Mouse (Mus musculus) hindbrain, embryonic 13.5 days (tissue): ENCODE data around the gene Vrtn. TPM values are rescaled to one million over a fixed set of nuclear protein-coding genes. Genes with fewer than 3 reads are reported as not detected.

Source experiments
- ATAC-seq: fragments of 200-750 bp; cut with Nextera tagmentation; 2 replicates; pipeline ENCODE4 v1.8.0; 2017; ENCODE audit warnings: moderate TSS enrichment; ENCODE audit not compliant: low FRiP score
- H3K27ac ChIP-seq: fragments of 300-500 bp; sonication (generic); 2 replicates; pipeline ENCODE4 v1.5.1; 2015; ENCODE audit warnings: inconsistent platforms, mild to moderate bottlenecking, moderate library complexity
- H3K27me3 ChIP-seq: fragments of 300-500 bp; sonication (generic); 2 replicates; pipeline ENCODE4 v1.6.1; 2015; ENCODE audit warnings: mild to moderate bottlenecking, inconsistent platforms
- H3K36me3 ChIP-seq: fragments of 300-500 bp; sonication (generic); 2 replicates; pipeline ENCODE4 v1.6.1; 2015; ENCODE audit warnings: mild to moderate bottlenecking, inconsistent platforms
- H3K4me1 ChIP-seq: fragments of 300-500 bp; sonication (generic); replicated peaks from 2 replicates; pipeline ENCODE4 v1.6.1; 2015; ENCODE audit warnings: inconsistent platforms
- H3K4me2 ChIP-seq: fragments of 300-500 bp; sonication (generic); 2 replicates; pipeline ENCODE4 v1.6.1; 2015; ENCODE audit warnings: inconsistent platforms, mild to moderate bottlenecking, moderate library complexity
- H3K4me3 ChIP-seq: fragments of 300-500 bp; sonication (generic); 2 replicates; pipeline ENCODE4 v1.5.1; 2015; ENCODE audit warnings: mild to moderate bottlenecking, inconsistent platforms
- H3K9ac ChIP-seq: fragments of 300-500 bp; sonication (generic); 2 replicates; pipeline ENCODE4 v1.6.1; 2015; ENCODE audit warnings: mild to moderate bottlenecking, inconsistent platforms
- H3K9me3 ChIP-seq: fragments of 300-500 bp; sonication (generic); 2 replicates; pipeline ENCODE4 v1.6.1; 2016; ENCODE audit warnings: inconsistent platforms
- WGBS: fragments of 180-500 bp; shearing (Covaris S2); methylation state at CpG from one replicate; pipeline ENCODE4 v1.1.7; 2015; 5-methylcytosine and 5-hydroxymethylcytosine counted together
- polyA plus RNA-seq: library from polyadenylated mRNA; unstranded; fragments of >200 nt; fragmentation: Nextera tagmentation; extraction: Ambion mirVana; gene quantifications from 2 replicates; pipeline ENCODE4 v1.2.1, GENCODE M21; 2015

The Vrtn gene
- polyA plus RNA-seq, 1 experiment from 2014 or later: not detected

- Histone ChIP-seq H3K9me3 (no peaks in the 10 kb centered on the region), H3K4me3 (no peak overlapping the region), H3K4me2 (no peak overlapping the region), H3K27ac (no peak overlapping the region), H3K9ac (no peak overlapping the region), H3K27me3 (no peaks in the 10 kb centered on the region), H3K36me3 (no peaks in the 10 kb centered on the region), H3K4me1 (no peaks in the 10 kb centered on the region)
- no peak for ATAC-seq
- WGBS: 76% methylated on average over 3 of the region's 3 CpGs
Observed at GRCm38 (mm10) chr12:84631867-84632266, 9.0 kb upstream of the Vrtn start.

- 8% methylated on average over 6 of the region's 6 CpGs for WGBS
- no peak for ATAC-seq
- Histone ChIP-seq H3K4me3 (no peak overlapping the region), H3K27ac (no peak overlapping the region), H3K36me3 (no peaks in the 10 kb centered on the region), H3K27me3 (peaks cover 55% of the 10 kb centered on the region), H3K9me3 (no peaks in the 10 kb centered on the region), H3K9ac (no peak overlapping the region), H3K4me1 (no peaks in the 10 kb centered on the region; the same call in 1 of the 2 replicates), H3K4me2 (no peak overlapping the region)
Observed at GRCm38 (mm10) chr12:84640253-84640652, 566 bp upstream of the Vrtn start.

GRCm38 (mm10) chr12:84650234-84650633 is 9.4 kb downstream of the Vrtn start:
- 80% methylated on average over 13 of the region's 13 CpGs for WGBS
- no peak overlapping the region for H3K27ac ChIP-seq
- ATAC-seq: no peak
- no peaks in the 10 kb centered on the region for H3K36me3 ChIP-seq
- no peaks in the 10 kb centered on the region for H3K9me3 ChIP-seq
- peaks cover 37% of the 10 kb centered on the region for H3K27me3 ChIP-seq
- no peak overlapping the region for H3K9ac ChIP-seq
- no peak overlapping the region for H3K4me3 ChIP-seq
- H3K4me1 ChIP-seq: 0 out of 2 replicates have a peak, but pooled peaks cover 2% of the 10 kb centered on the region
- no peak overlapping the region for H3K4me2 ChIP-seq

GRCm38 (mm10) chr12:84653912-84654311 is 13.1 kb downstream of the Vrtn start:
- ATAC-seq: no peak
- Histone ChIP-seq H3K9ac (no peak overlapping the region), H3K4me2 (no peak overlapping the region), H3K36me3 (no peaks in the 10 kb centered on the region), H3K4me1 (0 out of 2 replicates have a peak, but pooled peaks cover 2% of the 10 kb centered on the region), H3K27me3 (peaks cover 31% of the 10 kb centered on the region), H3K27ac (no peak overlapping the region), H3K9me3 (no peaks in the 10 kb centered on the region), H3K4me3 (no peak overlapping the region)
- WGBS: 17% methylated on average over 3 of the region's 3 CpGs

GRCm38 (mm10) chr12:84670555-84670954 is 29.7 kb downstream of the Vrtn start:
- H3K9me3 ChIP-seq: no peaks in the 10 kb centered on the region
- H3K27ac ChIP-seq: no peak overlapping the region
- peaks cover 19% of the 10 kb centered on the region for H3K4me1 ChIP-seq
- H3K27me3 ChIP-seq: 0 out of 2 replicates have a peak, but pooled peaks cover 6% of the 10 kb centered on the region
- no peaks in the 10 kb centered on the region for H3K36me3 ChIP-seq
- 90% methylated on average over 3 of the region's 3 CpGs for WGBS
- no peak for ATAC-seq
- no peak overlapping the region for H3K4me2 ChIP-seq
- H3K9ac ChIP-seq: no peak overlapping the region
- H3K4me3 ChIP-seq: no peak overlapping the region

- no peak overlapping the region for H3K4me2 ChIP-seq
- 23% methylated on average over 10 of the region's 10 CpGs for WGBS
- no peaks in the 10 kb centered on the region for H3K9me3 ChIP-seq
- no peaks in the 10 kb centered on the region for H3K36me3 ChIP-seq
- H3K27me3 ChIP-seq: 0 out of 2 replicates have a peak, but pooled peaks cover 6% of the 10 kb centered on the region
- no peak overlapping the region for H3K4me3 ChIP-seq
- H3K9ac ChIP-seq: no peak overlapping the region
- ATAC-seq: no peak
- peaks cover 23% of the 10 kb centered on the region for H3K4me1 ChIP-seq
- no peak overlapping the region for H3K27ac ChIP-seq
Observed at GRCm38 (mm10) chr12:84671646-84672045, 30.8 kb downstream of the Vrtn start.

GRCm38 (mm10) chr12:84674666-84675526 is 34.1 kb downstream of the Vrtn start:
- 41% methylated on average over 14 of the region's 14 CpGs for WGBS
- Histone ChIP-seq H3K4me2 (no peak overlapping the region), H3K4me1 (peaks cover 23% of the 10 kb centered on the region), H3K27ac (peak overlapping the region; percentile 78), H3K9me3 (no peaks in the 10 kb centered on the region), H3K9ac (peak overlapping the region; percentile 15; the same call in 1 of the 2 replicates), H3K36me3 (no peaks in the 10 kb centered on the region), H3K27me3 (0 out of 2 replicates have a peak, but pooled peaks cover 6% of the 10 kb centered on the region), H3K4me3 (no peak overlapping the region)
- 0 out of 2 replicates have a peak, but pooled peaks have one; percentile 17 for ATAC-seq

GRCm38 (mm10) chr12:84676011-84676410 is 35.2 kb downstream of the Vrtn start:
- no peaks in the 10 kb centered on the region for H3K9me3 ChIP-seq
- no peaks in the 10 kb centered on the region for H3K36me3 ChIP-seq
- H3K9ac ChIP-seq: no peak overlapping the region
- H3K4me2 ChIP-seq: no peak overlapping the region
- peak overlapping the region; percentile 78; the same call in 1 of the 2 replicates for H3K27ac ChIP-seq
- ATAC-seq: no peak
- WGBS: 74% methylated on average over 3 of the region's 3 CpGs
- H3K27me3 ChIP-seq: 0 out of 2 replicates have a peak, but pooled peaks cover 17% of the 10 kb centered on the region
- H3K4me1 ChIP-seq: peaks cover 23% of the 10 kb centered on the region
- no peak overlapping the region for H3K4me3 ChIP-seq

GRCm38 (mm10) chr12:84684569-84684968 is 43.8 kb downstream of the Vrtn start:
- Histone ChIP-seq H3K36me3 (no peaks in the 10 kb centered on the region), H3K9ac (no peak overlapping the region), H3K27ac (no peak overlapping the region), H3K27me3 (peaks cover 41% of the 10 kb centered on the region; the same call in 1 of the 2 replicates), H3K4me1 (peaks cover 9% of the 10 kb centered on the region), H3K9me3 (no peaks in the 10 kb centered on the region), H3K4me3 (no peak overlapping the region), H3K4me2 (no peak overlapping the region)
- ATAC-seq: no peak
- 80% methylated on average over 7 of the region's 7 CpGs for WGBS

- H3K4me3 ChIP-seq: no peak overlapping the region
- H3K4me1 ChIP-seq: peaks cover 9% of the 10 kb centered on the region
- H3K27me3 ChIP-seq: peaks cover 32% of the 10 kb centered on the region; the same call in 1 of the 2 replicates
- H3K9me3 ChIP-seq: no peaks in the 10 kb centered on the region
- H3K9ac ChIP-seq: no peak overlapping the region
- no peaks in the 10 kb centered on the region for H3K36me3 ChIP-seq
- 10% methylated on average over 4 of the region's 4 CpGs for WGBS
- no peak for ATAC-seq
- no peak overlapping the region for H3K27ac ChIP-seq
- no peak overlapping the region for H3K4me2 ChIP-seq
Observed at GRCm38 (mm10) chr12:84686176-84686575, 45.4 kb downstream of the Vrtn start.

- Histone ChIP-seq H3K9me3 (no peaks in the 10 kb centered on the region), H3K27me3 (peaks cover 21% of the 10 kb centered on the region; the same call in 1 of the 2 replicates), H3K4me1 (peaks cover 9% of the 10 kb centered on the region), H3K4me2 (no peak overlapping the region), H3K27ac (no peak overlapping the region), H3K4me3 (no peak overlapping the region), H3K9ac (no peak overlapping the region), H3K36me3 (no peaks in the 10 kb centered on the region)
- 90% methylated on average over 4 of the region's 4 CpGs for WGBS
- no peak for ATAC-seq
Observed at GRCm38 (mm10) chr12:84687531-84687930, 46.7 kb downstream of the Vrtn start.

GRCm38 (mm10) chr12:84689051-84689450 is 48.2 kb downstream of the Vrtn start:
- Histone ChIP-seq H3K4me3 (no peak overlapping the region), H3K4me1 (peaks cover 9% of the 10 kb centered on the region), H3K9ac (no peak overlapping the region), H3K36me3 (no peaks in the 10 kb centered on the region), H3K27me3 (peaks cover 17% of the 10 kb centered on the region; the same call in 1 of the 2 replicates), H3K27ac (no peak overlapping the region), H3K4me2 (no peak overlapping the region), H3K9me3 (no peaks in the 10 kb centered on the region)
- 91% methylated on average over 11 of the region's 11 CpGs for WGBS
- no peak for ATAC-seq
